Mouse (Mus musculus) brain, embryonic 14.5 days (tissue): Measurements from ENCODE around the gene Trex1. TPM values are rescaled to one million over a fixed set of nuclear protein-coding genes. Genes with fewer than 3 reads are reported as not detected.

Experiments
- DNase-seq: peaks from one replicate; pipeline ENCODE4 v3.0.0-alpha.2; 2011; ENCODE audit warnings: low read depth
- CTCF ChIP-seq: fragments of 200-500 bp; IDR thresholded peaks from 2 replicates; pipeline ENCODE4 v1.5.1; 2012; ENCODE audit warnings: inconsistent platforms, mild to moderate bottlenecking, moderate library complexity, borderline replicate concordance; ENCODE audit not compliant: insufficient read depth, insufficient read length; ENCODE audit errors: extremely low read depth
- POLR2A ChIP-seq: fragments of 200-500 bp; IDR thresholded peaks from 2 replicates; pipeline ENCODE4 v1.6.1; 2012; ENCODE audit warnings: mild to moderate bottlenecking, inconsistent platforms, borderline replicate concordance; ENCODE audit not compliant: poor library complexity, insufficient read depth, insufficient read length, severe bottlenecking; ENCODE audit errors: extremely low read depth
- polyA plus RNA-seq: library from polyadenylated mRNA; depleted of rRNA; stranded (reverse); fragments of >200 nt; gene quantifications from 2 replicates; pipeline ENCODE4 v1.2.3, GENCODE M21; 2012; rRNA removed

The Trex1 gene
- polyA plus RNA-seq, 1 experiment: 48.3 TPM

- DNase-seq: no peak
- TF ChIP-seq CTCF (no peak), POLR2A (no peak)
These were observed 36.5 kb downstream of the Trex1 start for GRCm38 (mm10) chr9:109022866-109023685.

DNA sequence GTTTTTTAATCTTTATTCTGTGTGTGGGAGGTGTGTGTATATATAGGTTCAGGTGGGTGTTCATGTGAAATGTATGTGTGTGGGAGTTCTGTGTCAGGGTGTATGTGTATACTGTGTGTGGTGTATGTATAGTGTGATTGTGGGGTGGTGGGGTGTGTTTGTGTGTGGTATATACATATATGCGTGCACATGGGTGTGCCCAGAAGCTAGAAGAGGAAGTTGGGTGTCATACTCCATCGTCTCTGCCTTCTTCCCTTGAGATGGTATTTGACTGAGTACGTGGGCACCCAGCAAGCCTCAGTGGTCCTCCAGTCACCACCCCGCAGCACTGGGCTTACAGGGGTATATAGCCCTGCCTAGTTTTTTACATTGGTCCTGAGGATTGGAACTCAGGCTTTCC, 38.1 kb downstream of the Trex1 start:
- TF ChIP-seq CTCF: no peak
- no peak for TF ChIP-seq POLR2A
- no peak for DNase-seq

- TF ChIP-seq POLR2A (no peak), CTCF (no peak)
- no peak for DNase-seq
These were observed 42.4 kb downstream of the Trex1 start for GRCm38 (mm10) chr9:109016973-109017604.

- no peak for TF ChIP-seq POLR2A
- no peak for TF ChIP-seq CTCF
- no peak for DNase-seq
These were observed 44.1 kb downstream of the Trex1 start for GRCm38 (mm10) chr9:109015397-109015796.

DNA sequence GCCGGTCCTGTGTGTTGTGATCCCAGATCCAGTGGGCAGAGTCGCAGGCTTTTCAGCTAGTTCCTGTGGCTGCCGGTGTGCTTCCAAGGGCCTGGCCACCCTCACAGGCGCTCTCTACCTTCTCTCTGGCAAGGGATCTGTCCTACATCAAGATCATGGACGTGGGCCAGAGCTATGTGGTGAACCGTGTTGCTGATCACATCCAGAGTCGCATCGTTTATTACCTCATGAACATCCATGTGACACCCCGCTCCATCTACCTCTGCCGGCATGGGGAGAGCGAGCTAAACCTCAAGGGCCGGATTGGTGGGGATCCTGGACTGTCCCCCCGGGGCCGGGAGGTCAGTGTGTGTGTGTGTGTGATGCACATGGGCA, 49.2 kb downstream of the Trex1 start:
- no peak for DNase-seq
- no peak for TF ChIP-seq CTCF
- TF ChIP-seq POLR2A: no peak

GRCm38 (mm10) chr9:109009636-109010315, 49.8 kb downstream of the Trex1 start:
- DNase-seq: no peak
- TF ChIP-seq CTCF: no peak

- TF ChIP-seq POLR2A (no peak), CTCF (no peak)
- DNase-seq: no peak
These were observed 50.4 kb downstream of the Trex1 start for GRCm38 (mm10) chr9:109008994-109009635.

DNA sequence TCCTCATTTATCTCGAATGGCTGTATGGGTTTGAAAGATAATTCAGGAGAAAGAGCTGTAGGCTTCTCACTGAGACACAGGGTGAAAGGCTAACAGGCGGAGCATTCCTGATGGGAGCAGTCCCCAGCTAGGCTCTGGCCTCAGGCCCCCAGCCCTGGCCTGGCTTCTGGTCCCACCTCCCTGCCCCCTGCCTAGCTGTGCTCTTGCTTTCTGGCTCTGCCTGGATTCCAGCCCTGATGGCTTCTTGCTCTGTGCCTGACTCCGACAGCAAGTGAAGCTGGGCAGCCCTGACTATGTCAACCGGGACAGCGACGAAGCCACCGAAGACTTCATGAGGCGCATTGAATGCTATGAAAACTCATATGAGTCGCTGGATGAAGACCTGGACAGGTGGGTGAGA, 51.5 kb downstream of the Trex1 start:
- no peak for DNase-seq

More for the DNA sequence above, 51.5 kb downstream of the Trex1 start:
- TF ChIP-seq POLR2A: no peak
- no peak for TF ChIP-seq CTCF

Other genes with a start within 250 kb of the Trex1 start
- gene Celsr3, start 233.4 kb downstream of the Trex1 start, polyA plus RNA-seq: 110 and 130 TPM in 2 replicates
- gene Slc26a6, start 206.5 kb downstream of the Trex1 start, polyA plus RNA-seq: 22.4 and 23.1 TPM in 2 replicates
- 0.76 and 0.88 TPM in 2 replicates for gene Tmem89, start 145.1 kb downstream of the Trex1 start, polyA plus RNA-seq
- 363 and 420 TPM in 2 replicates for gene Uqcrc1, start 123.1 kb downstream of the Trex1 start, polyA plus RNA-seq
- 7.5 and 8.3 TPM in 2 replicates for gene Col7a1, start 106.1 kb downstream of the Trex1 start, polyA plus RNA-seq
- gene Ucn2, start 73.7 kb downstream of the Trex1 start, polyA plus RNA-seq: 0.75 and 0.96 TPM in 2 replicates
- 32.0 and 35.3 TPM in 2 replicates for gene Pfkfb4, start 68.0 kb downstream of the Trex1 start, polyA plus RNA-seq
- 78.6 and 83.1 TPM in 2 replicates for gene Shisa5, start 21.2 kb downstream of the Trex1 start, polyA plus RNA-seq
- 41.6 and 43.6 TPM in 2 replicates for gene Atrip, start 14.4 kb upstream of the Trex1 start, polyA plus RNA-seq
- 9.7 and 12.5 TPM in 2 replicates for gene Ccdc51, start 22.8 kb upstream of the Trex1 start, polyA plus RNA-seq
- 161 and 195 TPM in 2 replicates for gene Tma7, start 22.9 kb upstream of the Trex1 start, polyA plus RNA-seq
- 67.5 and 82.1 TPM in 2 replicates for gene Plxnb1, start 35.7 kb upstream of the Trex1 start, polyA plus RNA-seq
- gene Fbxw21, start 102.3 kb upstream of the Trex1 start, polyA plus RNA-seq: not detected in 2 replicates
- gene Fbxw13, start 136.2 kb upstream of the Trex1 start, polyA plus RNA-seq: not detected in 2 replicates
- not detected in 2 replicates for gene Fbxw20, start 175.0 kb upstream of the Trex1 start, polyA plus RNA-seq
- gene Fbxw14, start 227.9 kb upstream of the Trex1 start, polyA plus RNA-seq: not detected in 2 replicates